25 mouse cellular contexts compared by ENCODE assay signal in the genomic region with DNA sequence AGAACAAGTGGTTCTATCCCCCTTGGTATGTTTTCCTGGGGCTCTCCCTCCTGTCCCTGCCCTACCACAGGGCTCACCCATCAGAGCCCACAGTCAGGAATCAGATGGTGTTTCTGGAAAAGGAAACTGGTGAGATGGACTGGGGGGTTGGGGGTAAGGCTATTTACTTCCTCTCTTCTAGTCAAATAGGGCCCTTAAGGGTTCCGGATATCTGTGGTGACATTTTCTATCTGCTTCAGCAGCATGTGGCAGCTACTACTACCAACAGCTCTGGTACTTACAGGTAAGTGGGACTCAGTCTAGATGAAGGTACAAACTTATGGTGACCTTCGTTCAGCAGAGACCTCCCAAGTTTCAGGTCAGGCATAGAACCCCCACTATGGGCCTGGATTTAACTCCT. TPM values are rescaled to one million over a fixed set of nuclear protein-coding genes. Genes with fewer than 3 reads are reported as not detected.
DNase-seq lines count a peak whose midpoint lies in the region; ATAC-seq and TF ChIP-seq lines count a peak whose summit lies in the region.
"Had no signal": no experiment of that assay in that cellular context is flagged by ENCODE, and none has a peak within 500 bp of the region (broad histone marks: within the 10 kb centered on the region; RNA-seq: fewer than 3 reads in every experiment).

A gene (plus strand): TSS at position 184 of the 400 bp plus-strand sequence.

- no peak for TF ChIP-seq CTCF in left cerebral cortex, adult 2 months (IDR thresholded peaks at IDR 0.05)
- TF ChIP-seq CTCF in bone marrow macrophage, adult 2 months (IDR thresholded peaks at IDR 0.05; ENCODE audit: low read depth, low read length): no peak
- TF ChIP-seq CTCF in lung, postnatal 0 days (IDR thresholded peaks at IDR 0.05): no peak

- no peaks in the 10 kb centered on the region for H3K9me3 ChIP-seq in lung, postnatal 0 days (ENCODE audit: low read length)
- H3K9me3 ChIP-seq: hindbrain, embryonic 13.5 days had no signal

- peak within 1 kb of the TSS; percentile 63 for H3K27ac ChIP-seq in left cerebral cortex, adult 2 months
- H3K27ac ChIP-seq in bone marrow macrophage, adult 2 months (ENCODE audit: insufficient read depth, low read depth, low read length): peak within 1 kb of the TSS; percentile 89
- no peak within 1 kb of the TSS for H3K27ac ChIP-seq in lung, postnatal 0 days (ENCODE audit: low read length)
- H3K27ac ChIP-seq: hindbrain, embryonic 13.5 days; layer of hippocampus, adult 2 months; limb, embryonic 13.5 days had no signal

- DNase-seq in left cerebral cortex, adult 2 months (ENCODE audit: extremely low spot score in 1 of 2, low spot score in 2 of 2): no peak
- no peak for DNase-seq in left cerebral cortex, postnatal 25 days (ENCODE audit: low spot score in 2 of 2)
- DNase-seq in kidney, postnatal 36 days: no peak
- no peak for DNase-seq in adrenal gland, postnatal 14 days
- DNase-seq in lung, postnatal 0 days (ENCODE audit: low spot score): no peak
- DNase-seq: adrenal gland, postnatal 36 days; cerebellum, adult 2 months; cerebellum, postnatal 25 days; forebrain, postnatal 0 days; gastrocnemius, postnatal 36 days; kidney, adult 9 months; kidney, postnatal 14 days; lung, adult 2 months; right cerebral cortex, postnatal 14 days; spleen, adult 18-20 months; thymus, postnatal 25 days had no signal

- no peak within 1 kb of the TSS for H3K4me3 ChIP-seq in left cerebral cortex, adult 2 months
- H3K4me3 ChIP-seq in bone marrow macrophage, adult 2 months (ENCODE audit: insufficient read depth, low read length): peak within 1 kb of the TSS; percentile 40
- no peak within 1 kb of the TSS for H3K4me3 ChIP-seq in lung, postnatal 0 days (ENCODE audit: low read depth, low read length)
- H3K4me3 ChIP-seq: hindbrain, embryonic 13.5 days; layer of hippocampus, adult 2 months; limb, embryonic 13.5 days had no signal

- no peak within 1 kb of the TSS for H3K4me2 ChIP-seq in lung, postnatal 0 days (replicated peaks; ENCODE audit: low read depth, low read length)
- H3K4me2 ChIP-seq: hindbrain, embryonic 13.5 days; limb, embryonic 13.5 days; midbrain, embryonic 11.5 days had no signal

- no peaks in the 10 kb centered on the region for H3K36me3 ChIP-seq in lung, postnatal 0 days (ENCODE audit: insufficient read depth, low read length)
- H3K36me3 ChIP-seq: hindbrain, embryonic 13.5 days; limb, embryonic 13.5 days had no signal

- no peak within 1 kb of the TSS for H3K9ac ChIP-seq in lung, postnatal 0 days (replicated peaks; ENCODE audit: low read depth)
- H3K9ac ChIP-seq: forebrain, postnatal 0 days; hindbrain, embryonic 13.5 days; limb, embryonic 13.5 days had no signal

- no peak for TF ChIP-seq POLR2A in bone marrow macrophage, adult 2 months (IDR thresholded peaks at IDR 0.05; ENCODE audit: borderline replicate concordance, low read depth, low read length)

- no peak for TF ChIP-seq EP300 in lung, postnatal 0 days (IDR thresholded peaks at IDR 0.05)

- ATAC-seq in hematopoietic stem cell, adult 5-6 weeks (replicated peaks in 1 of 2; ENCODE audit: insufficient read depth in 1 of 2, low FRiP score in 2 of 2, low TSS enrichment in 1 of 2, low read depth in 1 of 2, poor library complexity in 2 of 2, severe bottlenecking in 2 of 2): 0 out of 4 replicates have a peak, but pooled peaks have one; percentile 23 to 39
- peak; percentile 18; the same call in 1 of the 2 replicates for ATAC-seq in megakaryocyte-erythroid progenitor cell, adult 5-6 weeks (replicated peaks; ENCODE audit: low FRiP score, low TSS enrichment, poor library complexity, severe bottlenecking)
- ATAC-seq in lung, postnatal 0 days: no peak
- ATAC-seq: forebrain, postnatal 0 days had no signal

- no peaks in the 10 kb centered on the region for H3K27me3 ChIP-seq in lung, postnatal 0 days (replicated peaks; ENCODE audit: insufficient read depth, low read length)
- H3K27me3 ChIP-seq: hindbrain, embryonic 13.5 days; limb, embryonic 13.5 days had no signal

- 89% methylated on average over 2 of the region's 2 CpGs for WGBS in lung, postnatal 0 days

- intact Hi-C loops in left cerebral cortex, adult 2 months (cut with DNase I): no loop called here
- intact Hi-C loops in left cerebral cortex, postnatal 25 days (cut with DNase I): no loop called here

- H3K4me1 ChIP-seq in bone marrow macrophage, adult 2 months (ENCODE audit: control insufficient read depth, insufficient read depth, low read length): peaks cover 42% of the 10 kb centered on the region
- no peaks in the 10 kb centered on the region for H3K4me1 ChIP-seq in lung, postnatal 0 days (ENCODE audit: insufficient read depth, low read depth, low read length)
- H3K4me1 ChIP-seq: hindbrain, embryonic 13.5 days; limb, embryonic 13.5 days had no signal

RNA-seq across cellular contexts. Expression of the gene that starts here (rescaled TPM):
- under 1 TPM in 1 of 2 experiments, not detected in 1; 0.36 TPM for total RNA-seq in left cerebral cortex, adult 2 months (2021)
- total RNA-seq in left cerebral cortex, postnatal 25 days (2021): not detected
- 84.3 and 86.6 TPM in 2 replicates for polyA plus RNA-seq in bone marrow macrophage, adult 2 months (2012; ENCODE audit: insufficient read depth, insufficient read length, missing spikeins)
- 1.1 and 6.9 TPM in 2 replicates for total RNA-seq in hematopoietic stem cell, adult 5-6 weeks (2017)
- 0.40 TPM in 1 of 2 replicates, not detected in the other for total RNA-seq in megakaryocyte-erythroid progenitor cell, adult 5-6 weeks (2014; fragmentation: Nextera tagmentation)
- not detected in 2 replicates for total RNA-seq in megakaryocyte-erythroid progenitor cell, adult 5-6 weeks (2017)
- total RNA-seq in adrenal gland, postnatal 14 days (2021): 0.49 and 0.89 TPM in 2 replicates
- 3.3 and 4.0 TPM in 2 replicates for polyA plus RNA-seq in lung, postnatal 0 days (2015; fragmentation: Nextera tagmentation; extraction: Ambion mirVana)
- total RNA-seq: gastrocnemius, postnatal 36 days; layer of hippocampus, adult 2 months; left cerebral cortex, postnatal 14 days; midbrain, postnatal 0 days had no signal

Comparison
In these comparisons a context has a peak if more than half of its experiments do, and no peak if none do; other contexts are left out.
1. RNA of the gene that starts here (polyA plus RNA-seq): 84.3 to 86.6 TPM in bone marrow macrophage, adult 2 months; 3.3 to 4.0 TPM in lung, postnatal 0 days; every median in the first group is over 10 times any median in the second.
2. Peak in ATAC-seq in megakaryocyte-erythroid progenitor cell, adult 5-6 weeks; RNA of the gene not detected or under 1 TPM.